Mouse (Mus musculus): Measurements from ENCODE around the gene Ifi205. TPM values are rescaled to one million over a fixed set of nuclear protein-coding genes. Genes with fewer than 3 reads are reported as not detected.
"Not testable (repeated sequence)": the region's sequence is repeated elsewhere in the genome, so short reads cannot be mapped to it uniquely, and the experiment has no call there.

Ifi205 gene
- polyA plus RNA-seq, 1 experiment from 2014 or later: 0.84 TPM

- not testable (repeated sequence) for H3K4me3 ChIP-seq (replicated peaks); H3K4me2 ChIP-seq; H3K27me3 ChIP-seq; H3K9me3 ChIP-seq (replicated peaks); H3K27ac ChIP-seq (replicated peaks); H3K9ac ChIP-seq; H3K4me1 ChIP-seq (replicated peaks); H3K36me3 ChIP-seq (replicated peaks)
- ATAC-seq (ENCODE audit: insufficient read depth): 0 out of 2 replicates have a peak, but pooled peaks have one; percentile 21
- WGBS (ENCODE audit: insufficient replicate concordance): 65% methylated on average over 12 of the region's 12 CpGs
Measured at GRCm38 (mm10) chr1:174042091-174042884, 10.7 kb upstream of the Ifi205 start.

GRCm38 (mm10) chr1:174040523-174041177 is 9.0 kb upstream of the Ifi205 start, which contains the start of gene Olfr433:
Gene Olfr433, plus strand, starts transcription at chr1:174040705.
- H3K9ac ChIP-seq: no peak within 1 kb of the TSS
- H3K27me3 ChIP-seq: no peaks in the 10 kb centered on the region
- no peaks in the 10 kb centered on the region for H3K9me3 ChIP-seq (replicated peaks)
- no peaks in the 10 kb centered on the region for H3K36me3 ChIP-seq (replicated peaks)
- ATAC-seq (ENCODE audit: insufficient read depth): no peak
- no peaks in the 10 kb centered on the region for H3K4me1 ChIP-seq (replicated peaks)
- no peak within 1 kb of the TSS for H3K27ac ChIP-seq (replicated peaks)
- 41% methylated on average over 7 of the region's 7 CpGs for WGBS (ENCODE audit: insufficient replicate concordance)
- H3K4me2 ChIP-seq: no peak within 1 kb of the TSS
- no peak within 1 kb of the TSS for H3K4me3 ChIP-seq (replicated peaks)

- no peak overlapping the region for H3K4me2 ChIP-seq
- 67% methylated on average over 3 of the region's 3 CpGs for WGBS (ENCODE audit: insufficient replicate concordance)
- H3K9ac ChIP-seq: no peak overlapping the region
- H3K4me3 ChIP-seq (replicated peaks): no peak overlapping the region
- no peak overlapping the region for H3K27ac ChIP-seq (replicated peaks)
- no peaks in the 10 kb centered on the region for H3K27me3 ChIP-seq
- ATAC-seq (ENCODE audit: insufficient read depth): no peak
- H3K36me3 ChIP-seq (replicated peaks): no peaks in the 10 kb centered on the region
- no peaks in the 10 kb centered on the region for H3K4me1 ChIP-seq (replicated peaks)
- H3K9me3 ChIP-seq (replicated peaks): no peaks in the 10 kb centered on the region
Measured at GRCm38 (mm10) chr1:174038480-174038879, 6.9 kb upstream of the Ifi205 start.

GRCm38 (mm10) chr1:174035841-174036240 is 4.2 kb upstream of the Ifi205 start:
- H3K4me1 ChIP-seq (replicated peaks): no peaks in the 10 kb centered on the region
- no peak overlapping the region for H3K9ac ChIP-seq
- no peaks in the 10 kb centered on the region for H3K36me3 ChIP-seq (replicated peaks)
- no peaks in the 10 kb centered on the region for H3K27me3 ChIP-seq
- H3K4me2 ChIP-seq: no peak overlapping the region
- 35% methylated on average over 4 of the region's 4 CpGs for WGBS (ENCODE audit: insufficient replicate concordance)
- H3K4me3 ChIP-seq (replicated peaks): no peak overlapping the region
- ATAC-seq (ENCODE audit: insufficient read depth): no peak
- H3K9me3 ChIP-seq (replicated peaks): no peaks in the 10 kb centered on the region
- H3K27ac ChIP-seq (replicated peaks): no peak overlapping the region

- H3K9ac ChIP-seq; H3K4me1 ChIP-seq (replicated peaks); ATAC-seq (ENCODE audit: insufficient read depth); H3K36me3 ChIP-seq (replicated peaks); H3K4me3 ChIP-seq (replicated peaks); H3K27ac ChIP-seq (replicated peaks); H3K27me3 ChIP-seq; H3K9me3 ChIP-seq (replicated peaks); H3K4me2 ChIP-seq: not testable (repeated sequence)
Measured at GRCm38 (mm10) chr1:174007050-174007449, 24.6 kb downstream of the Ifi205 start.

- H3K27me3 ChIP-seq; ATAC-seq (ENCODE audit: insufficient read depth); H3K4me3 ChIP-seq (replicated peaks); H3K9me3 ChIP-seq (replicated peaks); H3K4me2 ChIP-seq; H3K36me3 ChIP-seq (replicated peaks); H3K4me1 ChIP-seq (replicated peaks); H3K27ac ChIP-seq (replicated peaks); H3K9ac ChIP-seq: not testable (repeated sequence)
- WGBS (ENCODE audit: insufficient replicate concordance): 21% methylated on average over 2 of the region's 3 CpGs
Measured at GRCm38 (mm10) chr1:174004352-174005109, 27.1 kb downstream of the Ifi205 start.

GRCm38 (mm10) chr1:173995003-173995402 is 36.6 kb downstream of the Ifi205 start:
- ATAC-seq (ENCODE audit: insufficient read depth): no peak

GRCm38 (mm10) chr1:173982694-173983305 is 48.8 kb downstream of the Ifi205 start, which contains the start of gene Ifi202b:
Gene Ifi202b, minus strand, starts transcription at chr1:173982744.
- H3K4me2 ChIP-seq; H3K36me3 ChIP-seq (replicated peaks); H3K27ac ChIP-seq (replicated peaks); H3K27me3 ChIP-seq; H3K4me1 ChIP-seq (replicated peaks); H3K9ac ChIP-seq; H3K9me3 ChIP-seq (replicated peaks); ATAC-seq (ENCODE audit: insufficient read depth); H3K4me3 ChIP-seq (replicated peaks): not testable (repeated sequence)
- WGBS (ENCODE audit: insufficient replicate concordance): 71% methylated on average over 6 of the region's 6 CpGs

More at GRCm38 (mm10) chr1:173995003-173995402, 36.6 kb downstream of the Ifi205 start:
- H3K9ac ChIP-seq: no peak overlapping the region
- H3K9me3 ChIP-seq (replicated peaks): no peaks in the 10 kb centered on the region
- H3K4me1 ChIP-seq (replicated peaks): no peaks in the 10 kb centered on the region
- H3K27ac ChIP-seq (replicated peaks): no peak overlapping the region
- no peak overlapping the region for H3K4me3 ChIP-seq (replicated peaks)
- H3K4me2 ChIP-seq: no peak overlapping the region
- H3K36me3 ChIP-seq (replicated peaks): no peaks in the 10 kb centered on the region
- 63% methylated on average over 4 of the region's 4 CpGs for WGBS (ENCODE audit: insufficient replicate concordance)
- H3K27me3 ChIP-seq: no peaks in the 10 kb centered on the region

- ATAC-seq (ENCODE audit: insufficient read depth); H3K9ac ChIP-seq; H3K4me3 ChIP-seq (replicated peaks); H3K27me3 ChIP-seq; H3K27ac ChIP-seq (replicated peaks); H3K9me3 ChIP-seq (replicated peaks); H3K4me2 ChIP-seq; H3K36me3 ChIP-seq (replicated peaks); H3K4me1 ChIP-seq (replicated peaks): not testable (repeated sequence)
- WGBS (ENCODE audit: insufficient replicate concordance): 40% methylated on average over 3 of the region's 3 CpGs
Measured at GRCm38 (mm10) chr1:173981038-173981437, 50.6 kb downstream of the Ifi205 start.

- Histone ChIP-seq H3K9ac (no peak overlapping the region), H3K4me1 (replicated peaks) (no peaks in the 10 kb centered on the region), H3K27ac (replicated peaks) (no peak overlapping the region), H3K27me3 (no peaks in the 10 kb centered on the region), H3K4me3 (replicated peaks) (no peak overlapping the region), H3K9me3 (replicated peaks) (no peaks in the 10 kb centered on the region), H3K4me2 (no peak overlapping the region), H3K36me3 (replicated peaks) (no peaks in the 10 kb centered on the region)
- no peak for ATAC-seq (ENCODE audit: insufficient read depth)
Measured at GRCm38 (mm10) chr1:173977622-173978021, 54.0 kb downstream of the Ifi205 start.

GRCm38 (mm10) chr1:173973111-173973510 is 58.5 kb downstream of the Ifi205 start:
- Histone ChIP-seq H3K27me3 (no peaks in the 10 kb centered on the region), H3K9me3 (replicated peaks) (no peaks in the 10 kb centered on the region), H3K4me1 (replicated peaks) (no peaks in the 10 kb centered on the region), H3K4me3 (replicated peaks) (no peak overlapping the region), H3K36me3 (replicated peaks) (no peaks in the 10 kb centered on the region), H3K4me2 (no peak overlapping the region), H3K9ac (no peak overlapping the region), H3K27ac (replicated peaks) (no peak overlapping the region)
- no peak for ATAC-seq (ENCODE audit: insufficient read depth)

All from liver, embryonic 15.5 days (tissue).